Mouse (Mus musculus) left cerebral cortex, adult 9 months (tissue): ENCODE results near the gene Rnf144b.

Experiments used
- DNase-seq, 2 experiments: peaks; one replicate each; pipeline ENCODE4 v3.0.0; 2022; ENCODE audit warnings: low spot score in 2 of 2

Gene Rnf144b

GRCm38 (mm10) chr13:47261961-47262360, 139.5 kb downstream of the Rnf144b start:
- no peak for DNase-seq

GRCm38 (mm10) chr13:47264382-47264781, 141.9 kb downstream of the Rnf144b start:
- peak in 1 of 2 experiments; percentile 25 for DNase-seq

GRCm38 (mm10) chr13:47266411-47266810, 144.0 kb downstream of the Rnf144b start:
- no peak for DNase-seq

- DNase-seq = no peak
These were observed 145.8 kb downstream of the Rnf144b start for GRCm38 (mm10) chr13:47268227-47268626.

- no peak for DNase-seq
These were observed 150.5 kb downstream of the Rnf144b start for GRCm38 (mm10) chr13:47272928-47273327.

GRCm38 (mm10) chr13:47273487-47273886, 151.0 kb downstream of the Rnf144b start:
- DNase-seq = no peak

GRCm38 (mm10) chr13:47274139-47274538, 151.7 kb downstream of the Rnf144b start:
- no peak for DNase-seq

GRCm38 (mm10) chr13:47277000-47277823, 154.8 kb downstream of the Rnf144b start:
- DNase-seq = no peak

GRCm38 (mm10) chr13:47277824-47278290, 155.4 kb downstream of the Rnf144b start:
- DNase-seq = no peak

GRCm38 (mm10) chr13:47282221-47282620, 159.8 kb downstream of the Rnf144b start:
- DNase-seq = no peak

- DNase-seq = peak in 1 of 2 experiments; percentile 85
These were observed 166.0 kb downstream of the Rnf144b start for GRCm38 (mm10) chr13:47288449-47288848.

GRCm38 (mm10) chr13:47296465-47296864, 174.0 kb downstream of the Rnf144b start:
- DNase-seq = no peak
